Mouse (Mus musculus) lung, embryonic 15.5 days (tissue): ENCODE measurements around the gene Naaladl1. TPM values are rescaled to one million over a fixed set of nuclear protein-coding genes. Genes with fewer than 3 reads are reported as not detected.

ENCODE experiments used
- ATAC-seq: fragments of 200-750 bp; cut with Nextera tagmentation; 2 replicates; pipeline ENCODE4 v1.8.0; 2017; ENCODE audit warnings: moderate number of reproducible peaks, borderline replicate concordance; ENCODE audit not compliant: low FRiP score, low TSS enrichment; ENCODE audit errors: extremely low read depth
- H3K27ac ChIP-seq: fragments of 300-500 bp; sonication (generic); 2 replicates; pipeline ENCODE4 v1.5.1; 2015; ENCODE audit warnings: moderate library complexity, mild to moderate bottlenecking, inconsistent platforms
- H3K27me3 ChIP-seq: fragments of 300-500 bp; sonication (generic); 2 replicates; pipeline ENCODE4 v1.6.1; 2015; ENCODE audit warnings: inconsistent platforms
- H3K36me3 ChIP-seq: fragments of 300-500 bp; sonication (generic); 2 replicates; pipeline ENCODE4 v1.6.1; 2015; ENCODE audit warnings: inconsistent platforms
- H3K4me1 ChIP-seq: fragments of 300-500 bp; sonication (generic); 2 replicates; pipeline ENCODE4 v1.6.1; 2015; ENCODE audit warnings: inconsistent platforms
- H3K4me2 ChIP-seq: fragments of 300-500 bp; sonication (generic); 2 replicates; pipeline ENCODE4 v1.6.1; 2015; ENCODE audit warnings: inconsistent platforms, mild to moderate bottlenecking, moderate library complexity
- H3K4me3 ChIP-seq: fragments of 300-500 bp; sonication (generic); 2 replicates; pipeline ENCODE4 v1.5.1; 2015; ENCODE audit warnings: mild to moderate bottlenecking, inconsistent platforms
- H3K9ac ChIP-seq: fragments of 300-500 bp; sonication (generic); 2 replicates; pipeline ENCODE4 v1.6.1; 2015; ENCODE audit warnings: inconsistent platforms
- H3K9me3 ChIP-seq: fragments of 300-500 bp; sonication (generic); 2 replicates; pipeline ENCODE4 v1.6.1; 2016; ENCODE audit warnings: inconsistent platforms
- WGBS: fragments of 180-500 bp; shearing (Covaris S2); methylation state at CpG from one replicate; pipeline ENCODE4 v1.1.7; 2015; 5-methylcytosine and 5-hydroxymethylcytosine counted together
- polyA plus RNA-seq: library from polyadenylated mRNA; unstranded; fragments of >200 nt; fragmentation: Nextera tagmentation; extraction: Ambion mirVana; gene quantifications from 2 replicates; pipeline ENCODE4 v1.2.1, GENCODE M21; 2015

The Naaladl1 gene
- polyA plus RNA-seq, 1 experiment from 2014 or later: 0.41 TPM

DNA sequence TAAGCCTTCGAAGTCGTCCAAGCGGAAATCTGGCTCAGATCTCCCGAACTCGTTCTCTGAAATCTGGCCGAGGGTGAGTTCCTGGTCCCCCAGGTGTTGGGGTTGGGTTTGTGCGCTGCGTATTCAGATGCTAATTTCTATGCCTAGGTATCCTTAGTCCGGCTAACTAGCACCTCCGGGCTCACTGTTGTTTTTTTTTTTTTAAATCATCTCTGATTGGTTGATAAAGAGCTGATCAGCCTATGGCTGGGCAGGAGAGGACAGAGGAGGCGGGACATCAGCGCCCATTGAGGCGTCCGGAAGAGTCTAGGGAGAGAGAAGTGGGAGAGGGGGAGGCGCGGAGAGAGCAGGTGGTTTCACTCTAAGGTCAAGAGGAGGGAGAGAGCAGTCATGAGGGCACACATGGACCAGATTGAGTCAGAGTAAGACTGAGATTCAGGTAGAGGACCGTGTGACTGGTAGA is 20.1 kb upstream of the Naaladl1 start:
- Histone ChIP-seq H3K9ac (peak overlapping the region; percentile 64), H3K27ac (peak overlapping the region; percentile 32), H3K4me3 (peak overlapping the region; percentile 62), H3K36me3 (peaks cover 64% of the 10 kb centered on the region), H3K4me2 (peak overlapping the region; percentile 66), H3K4me1 (peaks cover 22% of the 10 kb centered on the region), H3K27me3 (no peaks in the 10 kb centered on the region), H3K9me3 (no peaks in the 10 kb centered on the region)
- peak; percentile 66; the same call in 1 of the 2 replicates for ATAC-seq
- WGBS: under 1% methylated on average over 17 of the region's 17 CpGs

DNA sequence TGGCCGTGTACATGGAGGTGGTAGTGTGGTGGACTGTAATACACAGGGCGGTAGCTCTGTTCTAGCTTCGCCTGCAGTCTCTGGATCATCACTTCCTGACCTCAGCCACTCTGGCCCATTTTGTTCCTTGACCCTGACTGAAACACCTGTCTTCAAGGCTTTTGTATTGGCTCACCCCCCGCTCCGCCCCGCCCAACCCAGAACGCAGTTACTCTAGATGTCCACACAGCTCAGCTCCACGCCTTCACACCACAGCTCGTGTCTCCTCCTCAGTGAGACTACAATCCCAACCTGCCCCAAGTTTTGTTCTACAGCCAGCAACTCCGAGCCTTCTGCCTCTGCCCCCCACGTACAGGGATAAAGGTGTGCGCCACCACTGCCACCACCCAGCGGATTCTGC is 16.7 kb upstream of the Naaladl1 start:
- peaks cover 15% of the 10 kb centered on the region for H3K4me1 ChIP-seq
- H3K4me2 ChIP-seq: no peak overlapping the region
- H3K27me3 ChIP-seq: no peaks in the 10 kb centered on the region
- no peak overlapping the region for H3K9ac ChIP-seq
- no peak overlapping the region for H3K4me3 ChIP-seq
- no peak overlapping the region for H3K27ac ChIP-seq
- 91% methylated on average over 13 of the region's 13 CpGs for WGBS
- peaks cover 69% of the 10 kb centered on the region for H3K36me3 ChIP-seq
- no peaks in the 10 kb centered on the region for H3K9me3 ChIP-seq
- ATAC-seq: no peak

- Histone ChIP-seq H3K4me2 (no peak within 1 kb of the TSS), H3K36me3 (peaks cover 60% of the 10 kb centered on the region), H3K9ac (no peak within 1 kb of the TSS), H3K4me1 (no peaks in the 10 kb centered on the region), H3K4me3 (no peak within 1 kb of the TSS), H3K9me3 (no peaks in the 10 kb centered on the region), H3K27me3 (no peaks in the 10 kb centered on the region), H3K27ac (no peak within 1 kb of the TSS)
- WGBS: 87% methylated on average over 7 of the region's 7 CpGs
- no peak for ATAC-seq
These were observed 11.5 kb upstream of the Naaladl1 start, which contains the start of gene AC131692.1 for GRCm38 (mm10) chr19:6094119-6094518. AC131692.1 (plus strand) TSS chr19:6094419.

GRCm38 (mm10) chr19:6097847-6098246 is 7.7 kb upstream of the Naaladl1 start:
- Histone ChIP-seq H3K27ac (no peak overlapping the region), H3K4me2 (no peak overlapping the region)

DNA sequence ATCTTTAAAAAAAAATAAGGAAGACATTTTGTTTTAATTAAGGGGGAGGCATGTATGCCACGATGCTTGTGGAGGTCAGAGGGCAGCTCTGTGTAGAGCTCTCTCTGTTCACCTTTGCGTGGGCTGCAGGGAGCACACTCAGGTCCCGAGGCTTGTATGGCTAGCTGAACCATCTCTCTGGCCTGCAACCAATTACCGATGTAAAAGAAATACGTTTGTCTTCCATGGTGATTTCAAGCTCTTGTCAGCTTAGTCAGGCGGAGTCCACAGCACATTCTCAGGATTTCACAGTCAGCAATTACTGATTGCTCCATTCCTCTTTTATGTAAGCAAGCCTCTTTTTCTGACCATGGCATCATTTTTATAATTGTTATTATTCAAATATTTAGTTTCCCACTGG is 4.4 kb upstream of the Naaladl1 start:
- 57% methylated on average over 6 of the region's 6 CpGs for WGBS
- Histone ChIP-seq H3K4me1 (no peaks in the 10 kb centered on the region), H3K4me3 (no peak overlapping the region), H3K4me2 (no peak overlapping the region), H3K27ac (no peak overlapping the region), H3K9me3 (no peaks in the 10 kb centered on the region), H3K9ac (no peak overlapping the region), H3K27me3 (no peaks in the 10 kb centered on the region), H3K36me3 (no peaks in the 10 kb centered on the region; the same call in 1 of the 2 replicates)
- ATAC-seq: no peak

More at GRCm38 (mm10) chr19:6097847-6098246, 7.7 kb upstream of the Naaladl1 start:
- no peak for ATAC-seq
- Histone ChIP-seq H3K27me3 (no peaks in the 10 kb centered on the region), H3K36me3 (peaks cover 24% of the 10 kb centered on the region), H3K4me3 (no peak overlapping the region), H3K4me1 (no peaks in the 10 kb centered on the region), H3K9ac (no peak overlapping the region), H3K9me3 (no peaks in the 10 kb centered on the region)
- WGBS: 73% methylated on average over 3 of the region's 3 CpGs

DNA sequence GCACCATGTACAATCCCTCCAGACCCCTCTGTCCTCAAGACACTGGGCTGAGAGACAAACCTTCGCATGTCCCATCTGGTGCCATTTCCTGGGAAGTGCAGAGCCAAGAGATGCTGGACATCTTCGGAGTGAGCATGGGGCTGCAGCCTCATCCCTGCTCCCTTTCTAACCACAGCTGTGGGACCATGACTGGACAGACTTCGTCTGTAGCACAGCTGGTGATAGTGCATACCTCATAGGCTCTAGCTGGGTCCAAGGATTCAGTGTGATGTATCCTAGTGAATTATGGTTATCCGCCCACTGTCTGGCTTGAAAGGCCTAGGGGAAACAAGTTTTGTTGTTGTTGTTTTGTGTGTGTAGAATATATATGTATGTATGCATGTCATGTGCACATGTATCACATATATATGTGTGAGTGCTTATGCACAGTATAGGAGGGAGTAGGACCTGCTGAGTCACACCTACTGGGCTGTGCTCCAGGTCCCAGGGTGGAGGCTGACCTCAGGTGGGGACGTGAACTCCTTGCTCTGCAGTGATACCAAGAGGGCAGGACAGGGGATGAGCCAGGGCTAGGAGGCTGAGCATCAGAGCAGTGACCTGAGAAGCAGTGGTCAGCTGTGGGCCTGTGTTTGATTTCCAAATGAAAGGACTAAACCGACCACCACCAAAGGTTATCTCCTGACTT is 3.3 kb upstream of the Naaladl1 start:
- Histone ChIP-seq H3K27ac (no peak overlapping the region), H3K9ac (no peak overlapping the region), H3K4me1 (no peaks in the 10 kb centered on the region), H3K4me3 (no peak overlapping the region), H3K27me3 (no peaks in the 10 kb centered on the region), H3K4me2 (no peak overlapping the region), H3K9me3 (no peaks in the 10 kb centered on the region), H3K36me3 (no peaks in the 10 kb centered on the region; the same call in 1 of the 2 replicates)
- ATAC-seq: no peak
- WGBS: 71% methylated on average over 6 of the region's 6 CpGs

- no peak overlapping the region for H3K27ac ChIP-seq
- H3K9ac ChIP-seq: no peak overlapping the region
- no peaks in the 10 kb centered on the region for H3K9me3 ChIP-seq
- H3K4me2 ChIP-seq: no peak overlapping the region
- 75% methylated on average over 4 of the region's 4 CpGs for WGBS
- ATAC-seq: no peak
- no peaks in the 10 kb centered on the region for H3K4me1 ChIP-seq
- H3K27me3 ChIP-seq: no peaks in the 10 kb centered on the region
- H3K4me3 ChIP-seq: no peak overlapping the region
- no peaks in the 10 kb centered on the region for H3K36me3 ChIP-seq
These were observed 1.1 kb upstream of the Naaladl1 start for GRCm38 (mm10) chr19:6104476-6104875.

GRCm38 (mm10) chr19:6113116-6113515 is 7.5 kb downstream of the Naaladl1 start:
- H3K4me2 ChIP-seq: no peak overlapping the region
- no peaks in the 10 kb centered on the region for H3K27me3 ChIP-seq
- 29% methylated on average over 6 of the region's 6 CpGs for WGBS

GRCm38 (mm10) chr19:6116113-6116850 is 10.7 kb downstream of the Naaladl1 start:
- H3K9me3 ChIP-seq: no peaks in the 10 kb centered on the region
- H3K36me3 ChIP-seq: peaks cover 25% of the 10 kb centered on the region
- H3K27ac ChIP-seq: no peak overlapping the region
- peaks cover 22% of the 10 kb centered on the region for H3K4me1 ChIP-seq
- no peaks in the 10 kb centered on the region for H3K27me3 ChIP-seq
- 0 out of 2 replicates have a peak overlapping the region, but pooled peaks have one; percentile 2 for H3K9ac ChIP-seq
- 0 out of 2 replicates have a peak overlapping the region, but pooled peaks have one; percentile 6 for H3K4me3 ChIP-seq
- H3K4me2 ChIP-seq: peak overlapping the region; percentile 85; the same call in 1 of the 2 replicates
- WGBS: 87% methylated on average over 15 of the region's 15 CpGs
- ATAC-seq: no peak

More at GRCm38 (mm10) chr19:6113116-6113515, 7.5 kb downstream of the Naaladl1 start:
- Histone ChIP-seq H3K4me1 (peaks cover 14% of the 10 kb centered on the region), H3K36me3 (peaks cover 25% of the 10 kb centered on the region), H3K9me3 (no peaks in the 10 kb centered on the region), H3K27ac (no peak overlapping the region), H3K4me3 (no peak overlapping the region), H3K9ac (no peak overlapping the region)
- no peak for ATAC-seq

- no peak for ATAC-seq
- Histone ChIP-seq H3K36me3 (peaks cover 25% of the 10 kb centered on the region), H3K4me2 (peak overlapping the region; percentile 85), H3K9me3 (no peaks in the 10 kb centered on the region), H3K27ac (peak overlapping the region; percentile 99), H3K4me3 (peak overlapping the region; percentile 70), H3K9ac (peak overlapping the region; percentile 81), H3K27me3 (no peaks in the 10 kb centered on the region), H3K4me1 (peaks cover 22% of the 10 kb centered on the region)
- 3% methylated on average over 32 of the region's 32 CpGs for WGBS
These were observed 11.9 kb downstream of the Naaladl1 start for GRCm38 (mm10) chr19:6117346-6117985.

GRCm38 (mm10) chr19:6117986-6118676 is 12.5 kb downstream of the Naaladl1 start, which contains the start of gene Sac3d1:
Sac3d1 (minus strand) TSS chr19:6118650.
- ATAC-seq: peak; percentile 87
- H3K4me2 ChIP-seq: peak within 1 kb of the TSS; percentile 85
- H3K27me3 ChIP-seq: no peaks in the 10 kb centered on the region
- under 1% methylated on average over 76 of the region's 77 CpGs for WGBS
- H3K9me3 ChIP-seq: no peaks in the 10 kb centered on the region
- peaks cover 25% of the 10 kb centered on the region for H3K36me3 ChIP-seq
- peak within 1 kb of the TSS; percentile 70 for H3K4me3 ChIP-seq
- peak within 1 kb of the TSS; percentile 81 for H3K9ac ChIP-seq
- H3K4me1 ChIP-seq: peaks cover 22% of the 10 kb centered on the region
- H3K27ac ChIP-seq: peak within 1 kb of the TSS; percentile 99
